Mouse (Mus musculus): ENCODE results near the gene Bglap.

GRCm38 (mm10) chr3:88393776-88394375 lies 9.6 kb upstream of the Bglap start:
- no peak for TF ChIP-seq POLR2A (IDR thresholded peaks at IDR 0.05; ENCODE audit: borderline replicate concordance, extremely low read depth, low read depth, low read length)
- no peak for TF ChIP-seq CTCF (IDR thresholded peaks at IDR 0.05; ENCODE audit: insufficient read depth, low read length)

Data from lung, adult 2 months (tissue).